Mouse (Mus musculus) activated CD4-positive, CD25-positive, alpha-beta regulatory T cell (primary cell): ENCODE measurements around the gene Gp2. TPM values are rescaled to one million over a fixed set of nuclear protein-coding genes. Genes with fewer than 3 reads are reported as not detected.

Experiments used
- polyA plus RNA-seq, 2 experiments: library from polyadenylated mRNA; unstranded; fragments of 100-300 nt; shearing (Covaris generic); gene quantifications; one replicate each; pipeline ENCODE4 v1.2.1; 2017

Gp2 gene
- under 1 TPM in 1 of 2 experiments, not detected in 1; 0.15 TPM for polyA plus RNA-seq

GRCm38 (mm10) chr7:119459185-119459584 is at the start of gene Gp2:
Gene Gp2 (minus strand): TSS chr7:119459285.

DNA sequence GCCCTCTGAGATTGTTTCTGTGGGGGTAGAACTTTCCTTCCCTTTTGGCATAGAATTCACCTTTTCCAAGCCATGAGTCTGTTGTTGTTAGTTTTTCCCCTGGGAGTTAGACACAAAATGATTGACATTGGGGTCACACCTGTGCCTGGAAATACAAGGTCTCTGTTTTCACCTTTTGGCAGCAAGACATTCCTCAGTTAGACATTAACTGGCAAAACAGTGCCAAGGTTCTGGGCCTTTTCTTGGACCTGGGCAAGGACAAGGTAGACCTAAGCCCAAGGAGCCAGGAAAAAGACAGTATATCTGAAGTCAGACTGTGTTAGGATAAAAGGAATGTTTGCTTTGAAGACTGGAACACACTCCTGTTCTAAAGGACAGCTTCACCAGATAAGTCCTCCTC is 20.2 kb upstream of the Gp2 start, which contains the start of gene Umod:
TSS of gene Umod (minus strand) at position 27 of the 400 bp plus-strand sequence.

Other genes starting within 250 kb of the Gp2 start
- gene Umod, start 20.0 kb upstream of the Gp2 start, polyA plus RNA-seq = not detected
- gene Acsm5, start 60.2 kb upstream of the Gp2 start, polyA plus RNA-seq = under 1 TPM in 1 of 2 experiments, not detected in 1; 0.37 TPM
- under 1 TPM in 1 of 2 experiments, not detected in 1; 0.07 TPM for gene Pdilt, start 64.2 kb upstream of the Gp2 start, polyA plus RNA-seq
- gene Acsm2, start 95.1 kb upstream of the Gp2 start, polyA plus RNA-seq = under 1 TPM; 0.04 to 0.06 TPM
- gene Acsm1, start 147.7 kb upstream of the Gp2 start, polyA plus RNA-seq = not detected
- gene Acsm4, start 230.7 kb upstream of the Gp2 start, polyA plus RNA-seq = under 1 TPM in 1 of 2 experiments, not detected in 1; 0.14 TPM